Mouse (Mus musculus) gastrocnemius, postnatal 10 days (tissue): ENCODE measurements around the gene Cldn5. TPM values are rescaled to one million over a fixed set of nuclear protein-coding genes. Genes with fewer than 3 reads are reported as not detected.
A peak's percentile ranks its signal among the peaks of the same experiment; 100 is the strongest.

Source experiments
- DNase-seq: peaks from one replicate; pipeline ENCODE4 v3.0.0; 2021; ENCODE audit warnings: mixed read lengths
- total RNA-seq, 2 experiments: library from RNA; stranded (reverse); gene quantifications; 2 replicates each; pipeline ENCODE4 v1.2.3; 2021

The Cldn5 gene
- total RNA-seq, 2 experiments from 2014 or later, result 42.8 to 43.1 TPM

- no peak for DNase-seq
Measured at GRCm38 (mm10) chr16:18785025-18785424, 8.4 kb downstream of the Cldn5 start.

GRCm38 (mm10) chr16:18785485-18785884 is 8.8 kb downstream of the Cldn5 start:
- no peak for DNase-seq

- DNase-seq, result no peak
Measured at GRCm38 (mm10) chr16:18786652-18787051, 10.0 kb downstream of the Cldn5 start.

- DNase-seq, result no peak
Measured at GRCm38 (mm10) chr16:18788627-18789406, 12.2 kb downstream of the Cldn5 start.

- no peak for DNase-seq
Measured at GRCm38 (mm10) chr16:18795223-18795899, 18.7 kb downstream of the Cldn5 start.

- DNase-seq, result no peak
Measured at GRCm38 (mm10) chr16:18796645-18797044, 20.0 kb downstream of the Cldn5 start.

- DNase-seq, result no peak
Measured at GRCm38 (mm10) chr16:18798151-18798550, 21.5 kb downstream of the Cldn5 start.

- peak; percentile 43 for DNase-seq
Measured at GRCm38 (mm10) chr16:18798841-18799240, 22.2 kb downstream of the Cldn5 start.

- no peak for DNase-seq
Measured at GRCm38 (mm10) chr16:18805746-18806145, 29.1 kb downstream of the Cldn5 start.

GRCm38 (mm10) chr16:18809001-18809400 is 32.4 kb downstream of the Cldn5 start:
- DNase-seq, result no peak

GRCm38 (mm10) chr16:18811032-18811431 is 34.4 kb downstream of the Cldn5 start:
- DNase-seq, result no peak

GRCm38 (mm10) chr16:18811468-18812384 is 35.1 kb downstream of the Cldn5 start, which contains the start of the genes Ufd1 and Cdc45:
TSS of gene Ufd1 (plus strand) at chr16:18811779.
TSS of gene Cdc45 (minus strand) at chr16:18811987.
- peak; percentile 84 for DNase-seq

GRCm38 (mm10) chr16:18812385-18812910 is 35.8 kb downstream of the Cldn5 start:
- no peak for DNase-seq

GRCm38 (mm10) chr16:18822356-18822755 is 45.7 kb downstream of the Cldn5 start:
- no peak for DNase-seq

GRCm38 (mm10) chr16:18822925-18823324 is 46.3 kb downstream of the Cldn5 start:
- DNase-seq, result no peak

Other genes starting within 250 kb of the Cldn5 start
- 1 to 10 TPM; 2.3 to 5.5 TPM for gene Tbx1, start 186.2 kb upstream of the Cldn5 start, total RNA-seq
- not detected for gene Gp1bb, start 154.4 kb upstream of the Cldn5 start, total RNA-seq
- 1 to 10 TPM; 1.6 to 3.6 TPM for gene Gm49601, start 150.4 kb upstream of the Cldn5 start, total RNA-seq
- gene Sept5, start 146.9 kb upstream of the Cldn5 start, total RNA-seq, result 10 to 100 TPM in 1 of 2 experiments, 1 to 10 TPM in 1; 7.9 to 15.7 TPM
- 10 to 100 TPM; 49.2 to 52.9 TPM for gene Ufd1, start 34.9 kb downstream of the Cldn5 start, total RNA-seq
- 1 to 10 TPM; 4.2 to 5.5 TPM for gene Cdc45, start 35.1 kb downstream of the Cldn5 start, total RNA-seq
- 10 to 100 TPM; 18.3 to 19.6 TPM for gene 2510002D24Rik, start 59.7 kb downstream of the Cldn5 start, total RNA-seq
- gene Gm28539, start 59.7 kb downstream of the Cldn5 start, total RNA-seq, result 1 to 10 TPM; 4.8 to 5.5 TPM
- gene Mrpl40, start 100.0 kb downstream of the Cldn5 start, total RNA-seq, result 10 to 100 TPM; 48.0 to 48.8 TPM
- gene Hira, start 100.2 kb downstream of the Cldn5 start, total RNA-seq, result 10 to 100 TPM; 22.3 to 27.8 TPM